Mouse (Mus musculus): ENCODE data around the gene Pdzd2.

DNA sequence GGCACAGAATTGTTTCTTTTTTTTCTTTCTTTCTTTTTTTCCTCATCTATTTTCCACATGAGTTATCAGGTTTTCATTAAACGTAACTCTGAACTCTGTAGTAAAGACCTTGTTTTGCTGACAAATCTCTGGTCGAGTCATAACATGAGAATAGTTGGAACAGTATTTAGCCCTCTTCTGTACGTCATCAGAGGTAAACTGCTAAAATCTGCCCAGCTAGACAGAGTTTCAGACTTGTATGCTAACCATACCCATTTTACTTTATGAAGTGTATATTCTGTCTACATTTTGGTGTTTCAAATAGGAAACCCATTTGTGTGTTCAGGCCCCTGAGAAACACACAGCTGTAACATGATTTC, 402.0 kb downstream of the Pdzd2 start:
- no peak for TF ChIP-seq CTCF (IDR thresholded peaks at IDR 0.05; ENCODE audit: control insufficient read depth, insufficient read depth, insufficient replicate concordance, low read depth, low read length)
- no peak for TF ChIP-seq POLR2A (IDR thresholded peaks at IDR 0.05; ENCODE audit: control insufficient read depth, low read depth, low read length)

Data from testis, adult 2 months (tissue).